Mouse (Mus musculus) embryonic facial prominence, embryonic 11.5 days (tissue): ENCODE results near the gene Vax1. TPM values are rescaled to one million over a fixed set of nuclear protein-coding genes. Genes with fewer than 3 reads are reported as not detected.

Experiments used
- ATAC-seq: fragments of 200-750 bp; cut with Nextera tagmentation; replicated peaks from 2 replicates; pipeline ENCODE4 v1.8.0; 2017; ENCODE audit warnings: low read depth; ENCODE audit not compliant: insufficient number of reproducible peaks, low FRiP score, low TSS enrichment
- DNase-seq: peaks from one replicate; pipeline ENCODE4 v3.0.0-alpha.2; 2015; ENCODE audit warnings: low spot score
- H3K27ac ChIP-seq: fragments of 300-500 bp; sonication (generic); replicated peaks from 2 replicates; pipeline ENCODE4 v1.5.1; 2014; ENCODE audit warnings: mild to moderate bottlenecking, low read depth, low read length, control low read depth
- H3K27me3 ChIP-seq: fragments of 300-500 bp; sonication (generic); 2 replicates; pipeline ENCODE4 v1.6.1; 2014; ENCODE audit warnings: mild to moderate bottlenecking, low read length, moderate library complexity, mixed read lengths; ENCODE audit not compliant: control insufficient read depth, insufficient read depth
- H3K36me3 ChIP-seq: fragments of 300-500 bp; sonication (generic); replicated peaks from 2 replicates; pipeline ENCODE4 v1.6.1; 2014; ENCODE audit warnings: low read depth, mild to moderate bottlenecking, low read length, moderate library complexity, mixed read lengths; ENCODE audit not compliant: control insufficient read depth, insufficient read depth
- H3K4me1 ChIP-seq: fragments of 300-500 bp; sonication (generic); 2 replicates; pipeline ENCODE4 v1.6.1; 2014; ENCODE audit warnings: low read length, mixed read lengths; ENCODE audit not compliant: control insufficient read depth, insufficient read depth
- H3K4me2 ChIP-seq: fragments of 300-500 bp; sonication (generic); 2 replicates; pipeline ENCODE4 v1.6.1; 2014; ENCODE audit warnings: low read depth, mild to moderate bottlenecking, control low read depth, low read length, moderate library complexity
- H3K4me3 ChIP-seq: fragments of 300-500 bp; sonication (generic); 2 replicates; pipeline ENCODE4 v1.5.1; 2014; ENCODE audit warnings: low read depth, low read length, control low read depth
- H3K9ac ChIP-seq: fragments of 300-500 bp; sonication (generic); replicated peaks from 2 replicates; pipeline ENCODE4 v1.6.1; 2014; ENCODE audit warnings: mild to moderate bottlenecking, control low read depth, low read length
- H3K9me3 ChIP-seq: fragments of 300-500 bp; sonication (generic); replicated peaks from 2 replicates; pipeline ENCODE4 v1.6.1; 2016; ENCODE audit warnings: mild to moderate bottlenecking, low read length, inconsistent platforms, mixed read lengths; ENCODE audit not compliant: control insufficient read depth
- WGBS: fragments of 180-500 bp; shearing (Covaris S2); extraction: QIAGEN DNeasy Blood & Tissue Kit; methylation state at CpG from one replicate; pipeline ENCODE4 v1.1.7; 2014; 5-methylcytosine and 5-hydroxymethylcytosine counted together
- polyA plus RNA-seq: library from polyadenylated mRNA; unstranded; fragments of >200 nt; fragmentation: Nextera tagmentation; extraction: Ambion mirVana; gene quantifications from 2 replicates; pipeline ENCODE4 v1.2.1, GENCODE M21; 2014

Gene Vax1
- polyA plus RNA-seq, 1 experiment from 2014 or later: 2.6 TPM

- H3K4me1 ChIP-seq: no peaks in the 10 kb centered on the region
- DNase-seq (no peak), ATAC-seq (no peak)
- 75% methylated on average over 8 of the region's 8 CpGs for WGBS
- H3K27ac ChIP-seq: no peak overlapping the region
- H3K4me2 ChIP-seq: no peak overlapping the region
- no peak overlapping the region for H3K9ac ChIP-seq
- no peaks in the 10 kb centered on the region for H3K9me3 ChIP-seq
- H3K36me3 ChIP-seq: no peaks in the 10 kb centered on the region
- no peaks in the 10 kb centered on the region for H3K27me3 ChIP-seq
- no peak overlapping the region for H3K4me3 ChIP-seq
Observed at GRCm38 (mm10) chr19:59128531-59129204, 41.2 kb downstream of the Vax1 start.

GRCm38 (mm10) chr19:59127424-59127823, 42.4 kb downstream of the Vax1 start:
- H3K27me3 ChIP-seq: no peaks in the 10 kb centered on the region
- WGBS: 88% methylated on average over 3 of the region's 3 CpGs
- no peak overlapping the region for H3K9ac ChIP-seq
- no peaks in the 10 kb centered on the region for H3K36me3 ChIP-seq
- no peak for DNase-seq
- no peak overlapping the region for H3K4me3 ChIP-seq
- no peak for ATAC-seq
- no peak overlapping the region for H3K27ac ChIP-seq
- no peaks in the 10 kb centered on the region for H3K4me1 ChIP-seq
- no peaks in the 10 kb centered on the region for H3K9me3 ChIP-seq
- H3K4me2 ChIP-seq: no peak overlapping the region

Other genes starting within 250 kb of the Vax1 start
- 0.54 and 0.66 TPM in 2 replicates for gene Eno4, start 226.6 kb downstream of the Vax1 start, polyA plus RNA-seq
- 5.1 and 5.8 TPM in 2 replicates for gene Hspa12a, start 226.4 kb downstream of the Vax1 start, polyA plus RNA-seq
- gene Shtn1, start 94.0 kb downstream of the Vax1 start, polyA plus RNA-seq: 5.9 and 6.3 TPM in 2 replicates
- not detected in 2 replicates for gene Kcnk18, start 49.2 kb upstream of the Vax1 start, polyA plus RNA-seq
- gene Slc18a2, start 90.8 kb upstream of the Vax1 start, polyA plus RNA-seq: 11.9 and 14.0 TPM in 2 replicates
- gene Rps12-ps3, start 152.2 kb upstream of the Vax1 start, polyA plus RNA-seq: 32.5 and 47.4 TPM in 2 replicates
- gene Pdzd8, start 175.7 kb upstream of the Vax1 start, polyA plus RNA-seq: 17.0 and 18.0 TPM in 2 replicates